Mouse (Mus musculus): ENCODE results near the gene Epha2.

- no peak for TF ChIP-seq CTCF (IDR thresholded peaks at IDR 0.05; ENCODE audit: control insufficient read depth, insufficient read depth, insufficient read length)
- no peak for TF ChIP-seq MAX (IDR thresholded peaks at IDR 0.05)
- no peak for TF ChIP-seq MYOG (IDR thresholded peaks at IDR 0.05; ENCODE audit: control insufficient read depth, extremely low read depth, insufficient read length)
- no peak for TF ChIP-seq USF1 (IDR thresholded peaks at IDR 0.05; ENCODE audit: low read depth)
- no peak for TF ChIP-seq CEBPB (IDR thresholded peaks at IDR 0.05; ENCODE audit: low read depth)
- TF ChIP-seq MYOD1 (IDR thresholded peaks at IDR 0.05; ENCODE audit: control insufficient read depth, insufficient read length, low read depth) = no peak
Measured at GRCm38 (mm10) chr4:141295774-141296186, 5.3 kb upstream of the Epha2 start.

All from C2C12 (cell line).